Mouse (Mus musculus): ENCODE measurements around the gene Cyp19a1.

GRCm38 (mm10) chr9:54153679-54154078 lies 114.2 kb downstream of the Cyp19a1 start:
- TF ChIP-seq CTCF (IDR thresholded peaks at IDR 0.05; ENCODE audit: extremely low read depth, insufficient read depth, insufficient read length, insufficient replicate concordance) (no peak), POLR2A (IDR thresholded peaks at IDR 0.05; ENCODE audit: low read depth, low read length) (no peak)

All from spleen, adult 2 months (tissue).